Mouse (Mus musculus) spleen, embryonic (tissue): Measurements from ENCODE around the gene Inf2.

Source experiments
- CTCF ChIA-PET: fragments of 350-600 bp; sonication (Branson Sonifier 250); formaldehyde crosslinking; loops from one replicate; lab custom pipeline; 2022; lab: Charles Lee

Inf2 gene

GRCm38 (mm10) chr12:112588426-112589256, at the start of gene Inf2:
Inf2 (plus strand) TSS chr12:112588784.
- CTCF ChIA-PET, result interaction anchor here (0.6 kb wide), 1 partner anchor 18 kb away, joined by 7 read pairs; no protein-coding TSS in a partner anchor

GRCm38 (mm10) chr12:112539466-112539965, 49.1 kb upstream of the Inf2 start:
- CTCF ChIA-PET, result interaction anchor here (0.6 to 1.1 kb wide), 2 partner anchors 72 to 1139 kb away, joined by 3 to 19 read pairs; no protein-coding TSS in a partner anchor

DNA sequence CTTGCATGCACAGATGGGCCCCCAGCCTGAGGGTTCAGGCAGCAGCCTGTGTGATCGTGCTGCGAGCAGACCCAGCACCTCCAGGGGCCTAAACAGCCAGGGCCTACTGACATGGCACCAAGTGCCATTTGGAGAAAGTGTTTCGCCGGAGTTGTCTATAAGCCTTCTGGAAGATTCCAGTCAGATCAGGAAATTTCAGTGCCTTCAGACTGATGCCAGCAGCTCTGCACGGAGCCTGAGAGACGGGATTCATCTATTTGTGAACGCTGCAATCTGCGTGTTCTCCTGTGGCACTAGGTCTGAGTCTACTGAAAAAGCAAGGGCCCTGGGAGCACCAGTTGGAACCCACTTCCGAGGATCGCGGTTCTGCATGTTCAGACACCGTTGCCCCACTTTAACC, 48.3 kb upstream of the Inf2 start:
- CTCF ChIA-PET, result interaction anchor here (1.1 kb wide), 1 partner anchor 72 kb away, joined by 19 read pairs; no protein-coding TSS in a partner anchor

DNA sequence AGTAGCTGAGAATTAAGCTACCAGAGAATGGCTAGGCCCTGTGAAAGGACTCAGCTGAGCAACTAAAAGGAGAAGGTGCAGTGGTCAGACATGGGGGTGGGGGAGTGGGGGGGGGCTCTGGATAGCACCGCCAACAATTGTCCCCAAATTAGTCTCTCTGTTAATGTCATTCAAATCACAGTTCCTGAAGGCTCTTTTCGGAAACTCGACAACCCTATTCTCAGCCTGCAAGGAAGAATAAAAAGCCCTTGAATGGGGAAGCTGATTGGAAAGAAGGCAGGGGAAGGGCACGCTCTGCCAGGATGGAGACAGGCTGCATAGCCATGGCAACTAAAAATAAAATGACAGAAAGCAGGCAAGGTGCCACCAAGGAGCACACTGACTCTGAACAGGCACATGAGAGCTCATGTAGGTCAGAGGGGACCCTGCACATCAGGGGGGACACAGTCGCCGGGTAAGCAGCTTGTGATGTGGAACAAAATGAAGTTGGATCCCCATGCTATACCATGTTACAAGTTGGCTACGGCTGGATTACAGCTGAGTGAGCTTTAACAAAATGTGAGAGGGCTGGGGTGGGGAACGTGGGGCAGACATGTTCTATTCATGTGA, 47.0 kb upstream of the Inf2 start:
- CTCF ChIA-PET, result interaction anchor here (0.9 kb wide), 1 partner anchor 64 kb away, joined by 3 read pairs; no protein-coding TSS in a partner anchor

- CTCF ChIA-PET, result interaction anchor here (0.8 to 0.9 kb wide), 2 partner anchors 61 to 63 kb away, joined by 3 to 4 read pairs; no protein-coding TSS in a partner anchor
Observed at GRCm38 (mm10) chr12:112542257-112542919, 46.2 kb upstream of the Inf2 start.

- CTCF ChIA-PET, result interaction anchor here (0.8 kb wide), 1 partner anchor 60 kb away, joined by 4 read pairs; no protein-coding TSS in a partner anchor
Observed at GRCm38 (mm10) chr12:112542920-112543300, 45.7 kb upstream of the Inf2 start.

GRCm38 (mm10) chr12:112543941-112544340, 44.6 kb upstream of the Inf2 start:
- CTCF ChIA-PET, result interaction anchor here (1.3 kb wide), 1 partner anchor 62 kb away, joined by 3 read pairs; no protein-coding TSS in a partner anchor

DNA sequence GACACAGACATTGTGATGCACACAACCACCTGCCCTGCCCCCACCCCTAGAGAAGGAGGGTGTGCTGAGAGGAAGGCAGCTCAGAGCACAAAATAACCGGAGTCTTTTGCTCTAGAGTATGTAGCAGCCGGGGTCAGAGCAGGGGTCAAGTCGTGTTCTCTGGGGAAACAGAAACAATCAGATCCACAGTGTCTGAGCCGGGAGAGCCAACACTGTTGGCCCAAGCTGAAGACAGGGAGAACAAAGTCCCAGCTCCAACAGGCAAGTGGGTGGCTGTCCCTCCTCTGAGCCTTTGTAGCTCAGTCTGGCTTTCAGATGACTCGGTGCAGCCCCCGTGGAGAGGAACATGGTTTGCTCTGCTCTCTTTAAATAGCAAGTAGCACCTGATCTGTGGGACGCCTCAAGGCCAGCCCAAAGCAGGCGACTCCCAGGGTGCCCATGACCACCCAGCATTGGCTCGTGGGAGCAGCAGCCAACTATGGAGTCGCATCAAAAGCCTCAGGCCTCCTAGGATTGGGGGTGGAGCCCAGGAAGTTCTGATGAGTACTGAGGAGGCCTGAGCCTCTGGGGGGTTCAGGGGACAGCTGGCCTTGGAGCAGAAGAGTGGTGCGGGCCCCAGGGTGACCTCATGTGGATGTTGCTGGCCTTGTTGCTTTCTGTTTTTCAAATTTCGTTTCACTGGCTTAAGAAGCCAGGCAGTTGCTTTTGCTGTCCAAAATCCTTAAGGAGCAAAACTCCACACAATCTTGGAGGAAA, 43.5 kb upstream of the Inf2 start:
- CTCF ChIA-PET, result interaction anchor here (1.3 kb wide), 1 partner anchor 61 kb away, joined by 3 read pairs; no protein-coding TSS in a partner anchor

DNA sequence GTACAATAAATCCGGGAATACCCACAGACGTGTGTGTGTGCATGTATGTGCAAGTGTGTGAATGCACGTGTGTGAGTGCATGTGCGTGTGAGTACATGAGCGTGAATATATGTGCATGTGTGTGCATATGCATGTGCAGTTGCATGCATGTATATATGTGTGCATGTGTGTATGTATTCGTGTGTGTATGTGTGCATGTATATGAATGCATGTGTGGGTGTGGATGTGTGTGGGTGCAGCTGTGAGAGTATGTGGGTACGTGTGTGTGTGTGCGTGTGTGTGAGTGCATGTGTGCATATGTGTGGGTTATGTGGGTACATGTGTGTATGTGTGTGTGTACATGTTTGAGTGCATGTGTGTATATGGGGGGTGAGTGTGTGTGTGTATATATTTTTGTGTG, 42.5 kb upstream of the Inf2 start:
- CTCF ChIA-PET, result no interaction called here

- CTCF ChIA-PET, result no interaction called here
Observed at GRCm38 (mm10) chr12:112549287-112549686, 39.3 kb upstream of the Inf2 start.

- CTCF ChIA-PET, result interaction anchor here (1.0 to 2.0 kb wide), 3 partner anchors 54 to 123 kb away, joined by 3 to 16 read pairs (median 3); no protein-coding TSS in a partner anchor
Observed at GRCm38 (mm10) chr12:112551861-112552375, 36.7 kb upstream of the Inf2 start.

GRCm38 (mm10) chr12:112552520-112552919, 36.1 kb upstream of the Inf2 start:
- CTCF ChIA-PET, result interaction anchor here (0.9 to 2.0 kb wide), 6 partner anchors 10 to 123 kb away, joined by 3 to 16 read pairs (median 3); no protein-coding TSS in a partner anchor

GRCm38 (mm10) chr12:112554900-112555299, 33.7 kb upstream of the Inf2 start:
- CTCF ChIA-PET, result interaction anchor here (0.8 kb wide), 1 partner anchor 114 kb away, joined by 3 read pairs; no protein-coding TSS in a partner anchor

- CTCF ChIA-PET, result no interaction called here
Observed at GRCm38 (mm10) chr12:112556531-112557060, 32.0 kb upstream of the Inf2 start.

DNA sequence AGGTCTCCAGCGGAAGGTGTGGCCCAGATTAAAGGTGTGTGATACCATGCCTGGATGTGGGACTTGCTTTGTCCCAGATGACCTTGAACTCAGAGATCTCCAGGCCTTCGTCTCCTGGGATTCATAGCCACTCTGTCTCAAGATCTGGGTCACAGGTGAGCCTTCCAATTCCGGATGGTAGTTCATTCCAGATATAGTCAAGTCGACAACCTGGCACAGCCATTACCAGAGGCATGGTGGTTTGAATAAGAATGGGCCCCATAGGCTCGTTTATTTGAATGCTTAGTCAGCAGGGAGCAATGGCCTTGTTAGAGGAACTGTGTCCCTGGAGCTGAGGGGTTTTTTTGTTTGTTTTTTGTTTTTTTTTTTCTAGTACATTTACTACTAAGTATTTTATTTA, 31.4 kb upstream of the Inf2 start:
- CTCF ChIA-PET, result no interaction called here

GRCm38 (mm10) chr12:112559231-112559630, 29.4 kb upstream of the Inf2 start:
- CTCF ChIA-PET, result interaction anchor here (0.7 kb wide), 1 partner anchor 46 kb away, joined by 4 read pairs; no protein-coding TSS in a partner anchor

DNA sequence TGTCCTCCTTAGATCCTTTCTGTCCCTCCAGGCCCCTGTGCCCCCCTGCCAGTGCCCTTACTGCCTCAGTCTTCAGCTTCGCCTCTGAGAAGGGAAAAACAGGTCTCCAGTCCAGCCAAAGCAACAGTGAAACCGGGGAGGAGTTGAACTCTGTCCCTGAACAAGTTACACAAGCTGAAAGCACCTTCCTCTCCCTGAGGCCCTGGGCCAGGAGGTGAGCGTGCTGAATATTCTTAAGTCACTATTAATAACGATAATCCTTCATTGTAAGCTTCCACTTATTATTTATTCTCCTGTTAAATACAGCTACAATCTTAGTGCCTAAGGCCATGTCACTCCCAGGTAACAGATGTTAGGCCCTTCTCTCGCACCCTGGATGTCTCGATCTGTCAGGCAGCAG, 28.9 kb upstream of the Inf2 start:
- CTCF ChIA-PET, result no interaction called here

GRCm38 (mm10) chr12:112560176-112560797, 28.3 kb upstream of the Inf2 start:
- CTCF ChIA-PET, result interaction anchor here (0.7 kb wide), 1 partner anchor 105 kb away, joined by 3 read pairs; no protein-coding TSS in a partner anchor

DNA sequence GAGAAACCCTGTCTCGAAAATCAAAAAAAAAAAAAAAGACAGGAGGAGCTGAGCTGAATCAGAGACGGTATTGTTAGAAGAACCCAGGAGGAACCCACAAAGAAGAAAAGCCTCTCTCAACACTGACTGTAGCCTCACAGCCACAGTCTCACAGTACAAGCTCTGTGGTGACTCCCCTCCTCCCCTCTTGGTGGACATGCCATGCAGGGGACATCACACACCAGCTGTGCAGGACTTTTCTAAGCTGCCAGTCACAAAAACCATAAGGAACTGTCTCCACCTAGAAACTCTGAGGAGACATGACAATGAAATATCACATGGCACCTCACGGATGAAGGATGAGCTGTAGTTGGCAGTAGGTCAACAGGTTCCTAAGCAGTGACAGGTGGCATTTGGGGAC, 27.4 kb upstream of the Inf2 start:
- CTCF ChIA-PET, result interaction anchor here (0.6 to 0.7 kb wide), 2 partner anchors 57 to 104 kb away, joined by 3 read pairs; no protein-coding TSS in a partner anchor
